Mouse (Mus musculus) CH12.LX (cell line): Measurements from ENCODE around the gene Ccdc30. TPM values are rescaled to one million over a fixed set of nuclear protein-coding genes. Genes with fewer than 3 reads are reported as not detected.

Experiments used
- DNase-seq: peaks from one replicate; pipeline ENCODE4 v3.0.0-alpha.2; 2013; ENCODE audit errors: extremely low read depth
- H3K27ac ChIP-seq: 2 replicates; pipeline ENCODE4 v1.5.1; 2012; ENCODE audit warnings: low read depth, mild to moderate bottlenecking, control low read depth, moderate library complexity; ENCODE audit not compliant: insufficient read depth
- H3K27me3 ChIP-seq: replicated peaks from 2 replicates; pipeline ENCODE3; 2012; ENCODE audit warnings: inconsistent platforms
- H3K36me3 ChIP-seq, 2 experiments: replicated peaks in 1 of 2; 2 replicates each; pipeline versions ENCODE3 to v1.6.1; 2012; ENCODE audit warnings: inconsistent platforms in 1 of 2, low read length in 1 of 2, mild to moderate bottlenecking in 1 of 2, mixed read lengths in 1 of 2, moderate library complexity in 1 of 2; ENCODE audit not compliant: control insufficient read depth in 1 of 2, insufficient read depth in 1 of 2
- H3K4me1 ChIP-seq, 2 experiments: 2 replicates each; pipeline ENCODE4 v1.6.1; 2012; ENCODE audit warnings: inconsistent platforms in 1 of 2, moderate library complexity in 1 of 2; ENCODE audit not compliant: insufficient read depth in 2 of 2, control insufficient read depth in 1 of 2
- H3K4me2 ChIP-seq: 2 replicates; pipeline ENCODE4 v1.6.1; 2012; ENCODE audit warnings: low read depth, mild to moderate bottlenecking, control low read depth; ENCODE audit not compliant: poor library complexity, insufficient read depth, severe bottlenecking
- H3K4me3 ChIP-seq, 3 experiments: fragments of 150-350 bp in 1 of 3; sonication (generic) in 1 of 3; replicated peaks in 1 of 3; 2 replicates each; pipeline versions ENCODE3 to v1.5.1; 2011 to 2012; ENCODE audit warnings: low read depth in 2 of 3, low read length in 2 of 3, mild to moderate bottlenecking in 2 of 3, moderate library complexity in 2 of 3, control low read depth in 1 of 3, improper control_type of control experiment in 1 of 3, inconsistent platforms in 1 of 3, mixed read lengths in 1 of 3; ENCODE audit not compliant: poor library complexity in 1 of 3
- H3K79me2 ChIP-seq: replicated peaks from 2 replicates; pipeline ENCODE4 v1.6.1; 2012; ENCODE audit warnings: mild to moderate bottlenecking, moderate library complexity; ENCODE audit not compliant: control insufficient read depth, poor library complexity, insufficient read depth, severe bottlenecking; ENCODE audit errors: extremely low read depth
- H3K9ac ChIP-seq: 2 replicates; pipeline ENCODE4 v1.6.1; 2012; ENCODE audit warnings: low read depth, mild to moderate bottlenecking, control low read depth, moderate library complexity; ENCODE audit not compliant: insufficient read depth
- H3K9me3 ChIP-seq: replicated peaks from 2 replicates; pipeline ENCODE3; 2012; ENCODE audit warnings: low read length, inconsistent platforms, mixed read lengths
- CHD2 ChIP-seq: IDR thresholded peaks from 2 replicates; pipeline ENCODE4 v1.6.1; 2011; ENCODE audit warnings: low read length, improper control_type of control experiment
- ELF1 ChIP-seq: IDR thresholded peaks from 2 replicates; pipeline ENCODE4 v1.6.1; 2014; ENCODE audit warnings: low read depth, mild to moderate bottlenecking, inconsistent platforms, low read length, improper control_type of control experiment
- GABPA ChIP-seq: IDR thresholded peaks from 2 replicates; pipeline ENCODE4 v1.6.1; 2012; ENCODE audit warnings: low read depth, low read length, improper control_type of control experiment, inconsistent platforms; ENCODE audit not compliant: insufficient replicate concordance
- MAZ ChIP-seq: IDR thresholded peaks from 2 replicates; pipeline ENCODE4 v1.6.1; 2012; ENCODE audit warnings: low read depth, mild to moderate bottlenecking, inconsistent platforms, low read length, improper control_type of control experiment, moderate library complexity
- MEF2A ChIP-seq: IDR thresholded peaks from 2 replicates; pipeline ENCODE4 v1.6.1; 2014; ENCODE audit warnings: low read depth, mild to moderate bottlenecking, inconsistent platforms, low read length, improper control_type of control experiment, borderline replicate concordance
- MXI1 ChIP-seq: IDR thresholded peaks from 2 replicates; pipeline ENCODE4 v1.6.1; 2011; ENCODE audit warnings: mild to moderate bottlenecking, low read depth, low read length, improper control_type of control experiment
- NRF1 ChIP-seq: IDR thresholded peaks from 2 replicates; pipeline ENCODE4 v1.6.1; 2014; ENCODE audit warnings: low read depth, mild to moderate bottlenecking, inconsistent platforms, low read length, improper control_type of control experiment, moderate library complexity
- PAX5 ChIP-seq: IDR thresholded peaks from 2 replicates; pipeline ENCODE4 v1.6.1; 2012; ENCODE audit warnings: low read length, inconsistent platforms, mixed read lengths
- RAD21 ChIP-seq: IDR thresholded peaks from 2 replicates; pipeline ENCODE4 v1.6.1; 2011; ENCODE audit warnings: low read depth, mild to moderate bottlenecking, low read length, improper control_type of control experiment, moderate library complexity
- SMC3 ChIP-seq: IDR thresholded peaks from 2 replicates; pipeline ENCODE4 v1.6.1; 2011; ENCODE audit warnings: low read depth, low read length, improper control_type of control experiment
- TCF12 ChIP-seq: IDR thresholded peaks from 2 replicates; pipeline ENCODE4 v1.6.1; 2014; ENCODE audit warnings: low read depth, mild to moderate bottlenecking, inconsistent platforms, low read length, improper control_type of control experiment
- USF2 ChIP-seq: conservative IDR thresholded peaks from 2 replicates; pipeline ENCODE4 v1.6.1; 2011; ENCODE audit warnings: low read depth, low read length, improper control_type of control experiment
- ZMIZ1 ChIP-seq: IDR thresholded peaks from 2 replicates; pipeline ENCODE4 v1.6.1; 2012; ENCODE audit warnings: low read depth, mild to moderate bottlenecking, inconsistent platforms, low read length, improper control_type of control experiment
- ZNF384 ChIP-seq: IDR thresholded peaks from 2 replicates; pipeline ENCODE4 v1.6.1; 2012; ENCODE audit warnings: low read depth, low read length, improper control_type of control experiment, inconsistent platforms
- dilution Hi-C: fragments of 300-500 bp; cut with MboI; formaldehyde crosslinking; loops from 2 replicates; pipeline ENCODE4 v1.14.3; 2020; ENCODE audit warnings: low sequenced_read_pairs; ENCODE audit not compliant: extremely low pct_unique_long_range_greater_than_20kb, extremely low pct_ligation_motif_present
- in situ Hi-C: fragments of 300-500 bp; cut with MboI; formaldehyde crosslinking; loops from 3 replicates; pipeline ENCODE4 v1.14.3; 2019; ENCODE audit warnings: low sequenced_read_pairs, low pct_ligation_motif_present, low pct_unique_long_range_greater_than_20kb, mixed read lengths
- polyA plus RNA-seq: library from polyadenylated mRNA; unstranded; fragments of >175 nt; gene quantifications from 2 replicates; pipeline ENCODE4 v1.2.1, GENCODE M21; 2012; ENCODE audit warnings: low read depth; ENCODE audit not compliant: insufficient read length
- total RNA-seq, 2 experiments: library from RNA; depleted of rRNA; stranded (reverse); fragments of 300-350 nt in 1 of 2; fragments of >200 nt in 1 of 2; gene quantifications; 2 replicates each; pipeline ENCODE4 v1.2.3; 2012 to 2014

Gene Ccdc30
- total and polyA plus RNA-seq, 3 experiments: 0.04 TPM; not detected in 2

GRCm38 (mm10) chr4:119417270-119417669, 1.9 kb upstream of the Ccdc30 start:
- H3K4me1 ChIP-seq: peaks cover 3 to 24% of the 10 kb centered on the region in 2 experiments; a peak in 3 of 4 replicates
- no peak overlapping the region for H3K4me2 ChIP-seq
- no peak for DNase-seq

GRCm38 (mm10) chr4:119412791-119413190, 2.5 kb downstream of the Ccdc30 start:
- DNase-seq: no peak
- in situ Hi-C loops (no loop called here), dilution Hi-C loops (no loop called here)
- H3K4me2 ChIP-seq: no peak overlapping the region
- H3K27ac ChIP-seq: no peak overlapping the region
- TF ChIP-seq ZNF384 (no peak), MAZ (no peak), MEF2A (no peak)
- no peak overlapping the region for H3K4me3 ChIP-seq
- peaks cover 3% of the 10 kb centered on the region for H3K9me3 ChIP-seq
- H3K27me3 ChIP-seq: no peaks in the 10 kb centered on the region
- H3K9ac ChIP-seq: no peak overlapping the region
- H3K4me1 ChIP-seq: peaks cover 0 to 13% of the 10 kb centered on the region in 2 experiments; a peak in 2 of 4 replicates
- H3K36me3 ChIP-seq: peaks cover 0 to under 1% of the 10 kb centered on the region in 2 experiments
- no peaks in the 10 kb centered on the region for H3K79me2 ChIP-seq

More at GRCm38 (mm10) chr4:119417270-119417669, 1.9 kb upstream of the Ccdc30 start:
- Histone ChIP-seq H3K27me3 (no peaks in the 10 kb centered on the region), H3K9ac (no peak overlapping the region), H3K27ac (no peak overlapping the region), H3K4me3 (no peak overlapping the region), H3K9me3 (no peaks in the 10 kb centered on the region), H3K36me3 (peaks cover 0 to 13% of the 10 kb centered on the region in 2 experiments), H3K79me2 (no peaks in the 10 kb centered on the region)
- TF ChIP-seq USF2 (no peak), ZNF384 (no peak), RAD21 (no peak), SMC3 (no peak), MEF2A (no peak), TCF12 (no peak), GABPA (no peak), ZMIZ1 (no peak), MXI1 (no peak), CHD2 (no peak), PAX5 (no peak), ELF1 (no peak), NRF1 (no peak)
- dilution Hi-C loops (no loop called here), in situ Hi-C loops (no loop called here)
